Mouse (Mus musculus) limb, embryonic 13.5 days (tissue): ENCODE measurements around the gene Olfr868. TPM values are rescaled to one million over a fixed set of nuclear protein-coding genes. Genes with fewer than 3 reads are reported as not detected.

ENCODE experiments used
- ATAC-seq: fragments of 200-750 bp; cut with Nextera tagmentation; 2 replicates; pipeline ENCODE4 v1.8.0; 2017; ENCODE audit warnings: low read depth, moderate number of reproducible peaks, moderate TSS enrichment; ENCODE audit not compliant: low FRiP score
- H3K27ac ChIP-seq: fragments of 300-500 bp; sonication (generic); 2 replicates; pipeline ENCODE4 v1.5.1; 2015; ENCODE audit warnings: inconsistent platforms, mild to moderate bottlenecking, moderate library complexity
- H3K27me3 ChIP-seq: fragments of 300-500 bp; sonication (generic); 2 replicates; pipeline ENCODE4 v1.6.1; 2015; ENCODE audit warnings: mild to moderate bottlenecking, inconsistent platforms
- H3K36me3 ChIP-seq: fragments of 300-500 bp; sonication (generic); 2 replicates; pipeline ENCODE4 v1.6.1; 2015; ENCODE audit warnings: inconsistent platforms, mild to moderate bottlenecking, moderate library complexity
- H3K4me1 ChIP-seq: fragments of 300-500 bp; sonication (generic); 2 replicates; pipeline ENCODE4 v1.6.1; 2015; ENCODE audit warnings: inconsistent platforms
- H3K4me2 ChIP-seq: fragments of 300-500 bp; sonication (generic); replicated peaks from 2 replicates; pipeline ENCODE4 v1.6.1; 2015; ENCODE audit warnings: inconsistent platforms, mild to moderate bottlenecking, moderate library complexity
- H3K4me3 ChIP-seq: fragments of 300-500 bp; sonication (generic); 2 replicates; pipeline ENCODE4 v1.5.1; 2015; ENCODE audit warnings: moderate library complexity, mild to moderate bottlenecking, inconsistent platforms
- H3K9ac ChIP-seq: fragments of 300-500 bp; sonication (generic); 2 replicates; pipeline ENCODE4 v1.6.1; 2015; ENCODE audit warnings: mild to moderate bottlenecking, inconsistent platforms
- H3K9me3 ChIP-seq: fragments of 300-500 bp; sonication (generic); 2 replicates; pipeline ENCODE4 v1.6.1; 2016; ENCODE audit warnings: inconsistent platforms
- WGBS: fragments of 180-500 bp; shearing (Covaris S2); methylation state at CpG from one replicate; pipeline ENCODE4 v1.1.7; 2015; 5-methylcytosine and 5-hydroxymethylcytosine counted together
- polyA plus RNA-seq: library from polyadenylated mRNA; unstranded; fragments of >200 nt; fragmentation: Nextera tagmentation; extraction: Ambion mirVana; gene quantifications from 2 replicates; pipeline ENCODE4 v1.2.1, GENCODE M21; 2015

The Olfr868 gene
- not detected in 2 replicates for polyA plus RNA-seq

DNA sequence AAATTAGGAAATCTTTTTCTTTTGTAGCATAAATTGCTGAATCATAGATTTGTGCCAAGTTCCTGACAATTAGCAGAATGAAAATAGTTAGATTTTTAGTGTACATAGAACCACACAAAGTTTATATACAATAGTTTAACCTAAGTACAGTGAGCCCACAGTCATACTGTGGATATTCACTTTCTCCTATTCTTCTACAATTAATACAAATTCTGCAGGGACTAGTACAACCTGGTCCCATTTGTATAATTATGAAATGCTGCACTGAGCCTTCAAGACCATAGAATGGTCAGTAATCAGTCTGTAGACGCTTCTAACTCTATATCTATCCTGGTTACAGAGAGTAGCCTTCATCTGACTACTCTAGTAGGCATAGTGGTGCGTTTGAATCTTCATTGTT, at the start of gene Olfr868:
Gene Olfr868 (plus strand): TSS at position 301 of the 400 bp plus-strand sequence.
- Histone ChIP-seq H3K9me3 (peaks cover 6% of the 10 kb centered on the region; the same call in 1 of the 2 replicates), H3K36me3 (no peaks in the 10 kb centered on the region), H3K4me2 (no peak within 1 kb of the TSS), H3K4me3 (no peak within 1 kb of the TSS), H3K4me1 (no peaks in the 10 kb centered on the region), H3K27me3 (no peaks in the 10 kb centered on the region), H3K27ac (no peak within 1 kb of the TSS), H3K9ac (no peak within 1 kb of the TSS)
- 42% methylated on average over 2 of the region's 2 CpGs for WGBS
- ATAC-seq = no peak

DNA sequence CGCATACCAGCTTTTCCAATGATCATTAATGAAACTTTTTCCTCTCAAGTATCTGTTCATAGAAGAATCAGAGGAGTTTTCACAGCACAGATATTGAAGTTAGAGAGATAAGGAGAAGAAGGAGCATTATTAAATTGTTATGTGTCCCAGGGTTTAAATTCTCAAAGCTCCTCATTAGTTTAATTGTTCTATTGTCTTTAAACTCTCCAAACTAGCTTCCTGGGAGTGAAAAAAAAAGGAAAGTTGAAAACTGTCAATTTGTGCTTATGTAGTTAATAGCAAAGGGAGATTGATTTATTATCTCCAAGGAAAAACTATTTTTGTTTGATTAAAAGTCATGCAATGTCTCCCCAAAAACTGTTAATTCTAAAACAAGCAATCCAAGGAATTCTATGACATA, 41.0 kb upstream of the Olfr868 start, which contains the start of gene Olfr867:
Gene Olfr867 (minus strand): TSS at position 101 of the 400 bp plus-strand sequence.
- no peak within 1 kb of the TSS for H3K4me3 ChIP-seq
- ATAC-seq = no peak
- H3K4me2 ChIP-seq = no peak within 1 kb of the TSS
- H3K9me3 ChIP-seq = no peaks in the 10 kb centered on the region
- no peaks in the 10 kb centered on the region for H3K36me3 ChIP-seq
- WGBS = 76% methylated on average over 1 of the region's 1 CpGs
- no peaks in the 10 kb centered on the region for H3K27me3 ChIP-seq
- H3K9ac ChIP-seq = no peak within 1 kb of the TSS
- no peaks in the 10 kb centered on the region for H3K4me1 ChIP-seq
- no peak within 1 kb of the TSS for H3K27ac ChIP-seq

GRCm38 (mm10) chr9:20070236-20070635, 28.2 kb upstream of the Olfr868 start:
- H3K4me1 ChIP-seq = no peaks in the 10 kb centered on the region
- no peak overlapping the region for H3K4me3 ChIP-seq
- H3K27me3 ChIP-seq = no peaks in the 10 kb centered on the region
- no peak overlapping the region for H3K4me2 ChIP-seq
- H3K9ac ChIP-seq = no peak overlapping the region
- H3K27ac ChIP-seq = no peak overlapping the region
- no peaks in the 10 kb centered on the region for H3K36me3 ChIP-seq
- peaks cover 24% of the 10 kb centered on the region for H3K9me3 ChIP-seq
- WGBS = 75% methylated on average over 3 of the region's 3 CpGs
- no peak for ATAC-seq

DNA sequence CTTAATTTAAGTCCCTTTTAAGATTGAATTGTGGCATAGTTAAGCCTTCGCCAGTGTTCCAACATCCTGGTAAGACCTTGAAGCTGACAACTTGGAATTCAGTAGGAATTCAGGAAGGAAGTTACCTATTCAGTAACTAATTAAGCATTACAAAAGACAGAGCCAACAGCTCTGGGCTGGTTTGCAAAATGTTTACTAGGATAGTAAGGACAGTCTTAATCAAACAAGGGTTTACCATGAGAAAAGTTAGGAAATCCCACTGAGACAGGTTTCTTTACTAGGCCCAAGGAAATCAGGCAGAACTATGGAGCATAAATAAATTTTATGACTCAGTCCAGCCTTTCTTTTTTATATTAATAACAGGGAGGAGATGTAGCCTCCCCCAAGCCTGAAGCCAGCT, 27.1 kb upstream of the Olfr868 start:
- no peak overlapping the region for H3K4me2 ChIP-seq
- WGBS = 86% methylated on average over 1 of the region's 1 CpGs
- no peak overlapping the region for H3K9ac ChIP-seq
- no peaks in the 10 kb centered on the region for H3K36me3 ChIP-seq
- peaks cover 30% of the 10 kb centered on the region for H3K9me3 ChIP-seq
- H3K4me3 ChIP-seq = no peak overlapping the region
- no peaks in the 10 kb centered on the region for H3K4me1 ChIP-seq
- no peaks in the 10 kb centered on the region for H3K27me3 ChIP-seq
- no peak for ATAC-seq
- H3K27ac ChIP-seq = no peak overlapping the region

- no peak overlapping the region for H3K27ac ChIP-seq
- no peaks in the 10 kb centered on the region for H3K36me3 ChIP-seq
- H3K9ac ChIP-seq = no peak overlapping the region
- H3K27me3 ChIP-seq = no peaks in the 10 kb centered on the region
- no peak overlapping the region for H3K4me3 ChIP-seq
- ATAC-seq = no peak
- no peak overlapping the region for H3K4me2 ChIP-seq
- 63% methylated on average over 7 of the region's 7 CpGs for WGBS
- H3K9me3 ChIP-seq = peaks cover 44% of the 10 kb centered on the region
- no peaks in the 10 kb centered on the region for H3K4me1 ChIP-seq
Measured at GRCm38 (mm10) chr9:20073523-20074177, 24.8 kb upstream of the Olfr868 start.

- Histone ChIP-seq H3K4me3 (no peak within 1 kb of the TSS), H3K4me1 (no peaks in the 10 kb centered on the region), H3K9me3 (no peaks in the 10 kb centered on the region), H3K4me2 (no peak within 1 kb of the TSS), H3K9ac (no peak within 1 kb of the TSS), H3K36me3 (no peaks in the 10 kb centered on the region), H3K27me3 (no peaks in the 10 kb centered on the region), H3K27ac (no peak within 1 kb of the TSS)
- ATAC-seq = no peak
- WGBS = 87% methylated on average over 2 of the region's 2 CpGs
Measured at GRCm38 (mm10) chr9:20128709-20129108, 30.3 kb downstream of the Olfr868 start, which contains the start of gene Olfr869. TSS of gene Olfr869 (plus strand) at chr9:20129009.

DNA sequence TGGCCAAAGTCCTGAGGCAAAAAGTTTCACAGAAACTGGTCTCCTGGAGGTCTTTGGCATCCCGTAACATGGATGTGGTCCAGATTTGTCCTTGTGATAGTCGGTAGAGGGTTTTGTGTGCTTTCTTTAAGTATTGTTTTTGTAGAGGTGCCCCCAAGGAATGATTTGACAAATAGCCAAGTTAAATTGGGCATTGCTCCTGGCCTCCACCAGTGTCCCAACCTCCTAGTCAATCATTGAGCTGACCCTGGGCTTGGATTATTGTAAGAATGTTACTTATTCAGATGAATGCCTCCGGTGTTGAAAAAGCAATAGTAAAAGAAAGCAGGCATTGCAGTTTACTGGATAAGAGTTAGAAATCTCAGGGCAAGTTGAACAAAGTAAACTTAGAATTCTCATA, 51.3 kb downstream of the Olfr868 start:
- no peak for ATAC-seq

More for the DNA sequence above, 51.3 kb downstream of the Olfr868 start:
- no peak overlapping the region for H3K27ac ChIP-seq
- H3K27me3 ChIP-seq = no peaks in the 10 kb centered on the region
- H3K4me2 ChIP-seq = no peak overlapping the region
- no peak overlapping the region for H3K9ac ChIP-seq
- peaks cover 24% of the 10 kb centered on the region for H3K9me3 ChIP-seq
- no peaks in the 10 kb centered on the region for H3K36me3 ChIP-seq
- no peaks in the 10 kb centered on the region for H3K4me1 ChIP-seq
- H3K4me3 ChIP-seq = no peak overlapping the region
- WGBS = 88% methylated on average over 3 of the region's 3 CpGs

Other genes starting within 250 kb of the Olfr868 start
- not detected in 2 replicates for gene Olfr860, start 248.9 kb upstream of the Olfr868 start, polyA plus RNA-seq
- not detected in 2 replicates for gene Olfr862, start 210.6 kb upstream of the Olfr868 start, polyA plus RNA-seq
- 0.17 and 0.23 TPM in 2 replicates for gene Olfr77, start 181.8 kb upstream of the Olfr868 start, polyA plus RNA-seq
- not detected in 2 replicates for gene Olfr866, start 70.6 kb upstream of the Olfr868 start, polyA plus RNA-seq
- not detected in 2 replicates for gene Olfr867, start 41.1 kb upstream of the Olfr868 start, polyA plus RNA-seq
- not detected in 2 replicates for gene Olfr869, start 30.4 kb downstream of the Olfr868 start, polyA plus RNA-seq
- not detected in 2 replicates for gene Olfr870, start 75.4 kb downstream of the Olfr868 start, polyA plus RNA-seq
- not detected in 2 replicates for gene Olfr871, start 113.6 kb downstream of the Olfr868 start, polyA plus RNA-seq
- not detected in 2 replicates for gene Olfr872, start 138.5 kb downstream of the Olfr868 start, polyA plus RNA-seq
- not detected in 2 replicates for gene Olfr39, start 183.7 kb downstream of the Olfr868 start, polyA plus RNA-seq
- gene Olfr873, start 199.9 kb downstream of the Olfr868 start, polyA plus RNA-seq = not detected in 2 replicates
- 0.09 TPM in 1 of 2 replicates, not detected in the other for gene Olfr18, start 237.5 kb downstream of the Olfr868 start, polyA plus RNA-seq